Mouse (Mus musculus) stomach, postnatal 0 days (tissue): ENCODE results near the gene Ptprm.

Experiments
- CTCF ChIP-seq: IDR thresholded peaks from 2 replicates; pipeline ENCODE4 v1.5.1; 2016; ENCODE audit warnings: antibody characterized with exemption, low read depth, mild to moderate bottlenecking, moderate library complexity
- EP300 ChIP-seq: optimal IDR thresholded peaks from 2 replicates; pipeline ENCODE3; 2016; ENCODE audit warnings: antibody characterized with exemption

DNA sequence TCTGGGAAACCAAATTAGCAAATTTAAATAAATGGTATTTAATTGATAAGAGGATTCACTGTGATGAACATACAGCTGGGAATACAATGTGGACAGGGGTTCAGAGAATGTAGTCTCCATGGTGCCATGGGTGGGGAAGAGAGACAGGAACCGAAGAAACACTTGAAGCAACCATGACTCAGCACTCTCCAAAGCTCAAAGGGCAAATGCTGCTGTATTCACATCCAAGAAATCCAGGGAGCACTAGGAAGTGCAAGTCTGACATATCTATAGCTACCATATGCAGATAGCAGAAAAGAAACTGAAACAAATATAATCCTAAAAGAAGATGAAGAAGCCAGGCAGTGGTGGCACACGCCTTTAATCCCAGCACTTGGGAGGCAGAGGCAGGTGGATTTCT lies 531.9 kb downstream of the Ptprm start:
- TF ChIP-seq CTCF: no peak
- no peak for TF ChIP-seq EP300
